15 mouse cellular contexts compared by ENCODE assay signal in genomic region chr6:121326486-121327069, GRCm38 (mm10). TPM values are rescaled to one million over a fixed set of nuclear protein-coding genes. Genes with fewer than 3 reads are reported as not detected.
DNase-seq lines count a peak whose midpoint lies in the region; ATAC-seq and TF ChIP-seq lines count a peak whose summit lies in the region.
"Had no signal": no experiment of that assay in that cellular context is flagged by ENCODE, and none has a peak within 500 bp of the region (broad histone marks: within the 10 kb centered on the region; RNA-seq: fewer than 3 reads in every experiment).

No protein-coding gene starts in this region.

- no peaks in the 10 kb centered on the region for H3K36me3 ChIP-seq in intestine, embryonic 16.5 days (ENCODE audit: control insufficient read depth, insufficient read depth, low read length)
- no peaks in the 10 kb centered on the region for H3K36me3 ChIP-seq in intestine, postnatal 0 days (ENCODE audit: control insufficient read depth, insufficient read depth)
- H3K36me3 ChIP-seq: forebrain, embryonic 10.5 days; G1E; limb, embryonic 13.5 days had no signal

- DNase-seq in adrenal gland, postnatal 14 days: peak; percentile 43
- no peak for DNase-seq in adrenal gland, adult 18-20 months (ENCODE audit: low spot score in 2 of 2)
- peak; percentile 27 for DNase-seq in thymus, postnatal 4 days
- no peak for DNase-seq in thymus, postnatal 10 days (ENCODE audit: low spot score in 2 of 2)
- no peak for DNase-seq in spleen, postnatal 14 days (ENCODE audit: low spot score in 2 of 2)
- no peak for DNase-seq in natural killer cell, adult 2 months (ENCODE audit: low spot score in 2 of 2)
- DNase-seq: kidney, adult 2 months; right cerebral cortex, adult 18-20 months had no signal

- no peaks in the 10 kb centered on the region for H3K9me3 ChIP-seq in intestine, embryonic 16.5 days (ENCODE audit: control insufficient read depth, low read length)
- no peaks in the 10 kb centered on the region for H3K9me3 ChIP-seq in intestine, postnatal 0 days (ENCODE audit: control insufficient read depth)
- H3K9me3 ChIP-seq: forebrain, embryonic 10.5 days; G1E; limb, embryonic 13.5 days had no signal

- H3K4me2 ChIP-seq in intestine, embryonic 16.5 days (ENCODE audit: low read depth, low read length): no peak overlapping the region
- H3K4me2 ChIP-seq in intestine, postnatal 0 days (replicated peaks; ENCODE audit: low read depth): no peak overlapping the region
- H3K4me2 ChIP-seq: limb, embryonic 13.5 days had no signal

- TF ChIP-seq CTCF in intestine, postnatal 0 days (IDR thresholded peaks at IDR 0.05; ENCODE audit: low read depth): no peak

- no peak overlapping the region for H3K27ac ChIP-seq in intestine, embryonic 16.5 days (ENCODE audit: low read length)
- H3K27ac ChIP-seq in intestine, postnatal 0 days (ENCODE audit: low read depth, low read length): no peak overlapping the region
- H3K27ac ChIP-seq: forebrain, embryonic 10.5 days; limb, embryonic 13.5 days had no signal

- peaks cover 7% of the 10 kb centered on the region; the same call in 1 of the 2 replicates for H3K4me1 ChIP-seq in intestine, embryonic 16.5 days (ENCODE audit: control insufficient read depth, insufficient read depth, low read length)
- no peaks in the 10 kb centered on the region for H3K4me1 ChIP-seq in intestine, postnatal 0 days (replicated peaks; ENCODE audit: control insufficient read depth, insufficient read depth, low read length)

- H3K27me3 ChIP-seq in intestine, embryonic 16.5 days (replicated peaks; ENCODE audit: control insufficient read depth, insufficient read depth, low read length): no peaks in the 10 kb centered on the region
- H3K27me3 ChIP-seq in intestine, postnatal 0 days (replicated peaks; ENCODE audit: control insufficient read depth, insufficient read depth, low read length): no peaks in the 10 kb centered on the region
- H3K27me3 ChIP-seq: limb, embryonic 13.5 days had no signal

- no peak overlapping the region for H3K4me3 ChIP-seq in intestine, embryonic 16.5 days (ENCODE audit: low read length)
- H3K4me3 ChIP-seq in intestine, postnatal 0 days (ENCODE audit: low read depth, low read length): no peak overlapping the region
- H3K4me3 ChIP-seq: forebrain, embryonic 10.5 days; limb, embryonic 13.5 days had no signal

- ATAC-seq in intestine, embryonic 16.5 days: 0 out of 2 replicates have a peak, but pooled peaks have one; percentile 28
- ATAC-seq in intestine, postnatal 0 days: no peak

- WGBS in intestine, embryonic 16.5 days: 43% methylated on average over 10 of the region's 10 CpGs
- WGBS in intestine, postnatal 0 days: 55% methylated on average over 10 of the region's 10 CpGs

- no peak overlapping the region for H3K9ac ChIP-seq in intestine, embryonic 16.5 days (ENCODE audit: low read depth, low read length)
- no peak overlapping the region for H3K9ac ChIP-seq in intestine, postnatal 0 days (ENCODE audit: low read depth, low read length)
- H3K9ac ChIP-seq: limb, embryonic 13.5 days had no signal

RNA-seq across cellular contexts. Expression of gene Slc6a12, which starts 16.3 kb away (rescaled TPM):
- 1.9 and 8.0 TPM in 2 replicates for total RNA-seq in adrenal gland, postnatal 14 days (2021)
- total RNA-seq in adrenal gland, adult 18-20 months (2021): under 1 TPM; 0.13 to 0.58 TPM
- 0.06 and 0.22 TPM in 2 replicates for polyA plus RNA-seq in intestine, embryonic 16.5 days (2015; fragmentation: Nextera tagmentation; extraction: Ambion mirVana)
- 0.16 and 0.20 TPM in 2 replicates for polyA plus RNA-seq in intestine, postnatal 0 days (2015; fragmentation: Nextera tagmentation; extraction: Ambion mirVana)
- total RNA-seq: G1E had no signal
- polyA plus RNA-seq: G1E; limb, embryonic 13.5 days; neural tube, embryonic 11.5 days; stomach, embryonic 14.5 days had no signal

RNA-seq across cellular contexts. Expression of gene Slc6a13, which starts 26.6 kb away (rescaled TPM):
- total RNA-seq in adrenal gland, postnatal 14 days (2021): 3.2 and 17.9 TPM in 2 replicates
- total RNA-seq in adrenal gland, adult 18-20 months (2021): 1 to 10 TPM in 1 of 2 experiments, under 1 TPM in 1; 0.83 to 6.6 TPM
- 0.77 and 1.4 TPM in 2 replicates for polyA plus RNA-seq in intestine, embryonic 16.5 days (2015; fragmentation: Nextera tagmentation; extraction: Ambion mirVana)
- 0.21 and 0.40 TPM in 2 replicates for polyA plus RNA-seq in intestine, postnatal 0 days (2015; fragmentation: Nextera tagmentation; extraction: Ambion mirVana)

Comparison
In these comparisons a context has a peak if more than half of its experiments do, and no peak if none do; other contexts are left out.
1. DNase-seq: peak in adrenal gland, postnatal 14 days (single experiment) and thymus, postnatal 4 days (single experiment); none in adrenal gland, adult 18-20 months (0 of 2), thymus, postnatal 10 days (0 of 2), spleen, postnatal 14 days (0 of 2) and natural killer cell, adult 2 months (0 of 2).